Mouse (Mus musculus): Measurements from ENCODE around the gene Pdk2.

- TF ChIP-seq CTCF (IDR thresholded peaks at IDR 0.05; ENCODE audit: low read depth, low read length) (no peak), TAL1 (conservative IDR thresholded peaks at IDR 0.05; ENCODE audit: low read depth, low read length) (no peak), GATA1 (IDR thresholded peaks at IDR 0.05; ENCODE audit: borderline replicate concordance, low read length) (no peak)
These were observed 34.9 kb upstream of the Pdk2 start for GRCm38 (mm10) chr11:95076041-95076535.
